Mouse (Mus musculus): ENCODE results near the gene Jag2.

Gene Jag2

DNA sequence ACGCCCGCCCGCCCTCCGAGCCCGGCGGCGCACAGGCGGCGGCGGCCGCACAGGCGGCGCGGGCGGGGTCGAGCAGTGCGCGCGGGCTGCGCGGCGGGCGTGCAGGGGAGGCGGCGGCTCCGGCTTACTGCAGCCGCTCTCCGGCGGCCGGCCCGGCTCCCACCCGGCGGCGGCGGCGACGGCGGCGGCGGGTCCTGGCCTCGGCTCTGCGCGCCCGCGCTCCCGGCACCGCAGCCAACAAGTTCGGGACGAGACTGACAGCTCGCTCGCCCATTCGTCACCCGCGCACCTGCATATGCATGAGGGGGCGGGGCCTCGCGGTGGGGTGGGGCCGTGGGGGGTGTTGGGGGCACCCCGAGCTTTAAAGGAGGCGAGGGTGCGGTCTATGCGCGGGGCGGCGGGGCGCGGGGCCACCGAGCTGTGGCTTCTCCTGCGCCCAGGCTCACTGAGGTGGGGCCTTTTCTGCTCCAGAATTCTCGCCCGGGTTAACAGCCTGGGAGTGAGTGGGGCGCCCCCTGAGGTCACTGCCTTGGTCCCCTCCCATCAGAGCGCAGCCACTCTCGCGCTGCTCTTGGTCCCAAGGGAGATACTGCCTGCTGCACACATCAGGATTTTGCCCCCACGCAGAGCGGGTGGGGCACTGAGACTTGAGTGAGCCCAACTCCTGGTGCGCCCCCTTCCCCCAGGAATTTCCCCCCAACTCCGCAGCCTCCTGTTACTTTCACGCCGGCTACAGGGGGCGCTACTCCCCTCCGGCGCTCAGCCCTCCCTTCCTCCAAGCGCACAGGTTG is at the start of gene Jag2:
TSS of gene Jag2 (minus strand) at position 215 of the 791 bp plus-strand sequence.
- peak; percentile 89 for DNase-seq (ENCODE audit: low read depth, low spot score)

DNA sequence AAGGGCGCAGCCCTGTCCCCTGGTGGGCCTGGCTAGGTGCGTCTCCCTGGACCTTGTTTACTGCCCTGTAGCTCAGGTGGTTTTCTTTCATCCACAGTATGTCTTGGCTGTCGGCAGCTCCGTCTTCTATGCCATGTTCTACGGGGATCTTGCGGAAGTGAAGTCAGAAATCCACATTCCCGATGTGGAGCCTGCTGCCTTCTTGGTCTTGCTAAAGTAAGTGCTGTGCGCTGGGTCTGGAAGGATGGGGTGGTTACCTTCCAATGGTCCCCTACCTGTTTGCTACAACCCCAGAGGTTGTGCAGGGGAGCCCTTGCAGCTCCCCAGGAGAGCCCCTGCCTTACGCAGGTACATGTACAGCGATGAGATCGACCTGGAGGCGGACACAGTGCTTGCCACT is 47.6 kb upstream of the Jag2 start:
- DNase-seq (ENCODE audit: low read depth, low spot score): peak; percentile 59

DNA sequence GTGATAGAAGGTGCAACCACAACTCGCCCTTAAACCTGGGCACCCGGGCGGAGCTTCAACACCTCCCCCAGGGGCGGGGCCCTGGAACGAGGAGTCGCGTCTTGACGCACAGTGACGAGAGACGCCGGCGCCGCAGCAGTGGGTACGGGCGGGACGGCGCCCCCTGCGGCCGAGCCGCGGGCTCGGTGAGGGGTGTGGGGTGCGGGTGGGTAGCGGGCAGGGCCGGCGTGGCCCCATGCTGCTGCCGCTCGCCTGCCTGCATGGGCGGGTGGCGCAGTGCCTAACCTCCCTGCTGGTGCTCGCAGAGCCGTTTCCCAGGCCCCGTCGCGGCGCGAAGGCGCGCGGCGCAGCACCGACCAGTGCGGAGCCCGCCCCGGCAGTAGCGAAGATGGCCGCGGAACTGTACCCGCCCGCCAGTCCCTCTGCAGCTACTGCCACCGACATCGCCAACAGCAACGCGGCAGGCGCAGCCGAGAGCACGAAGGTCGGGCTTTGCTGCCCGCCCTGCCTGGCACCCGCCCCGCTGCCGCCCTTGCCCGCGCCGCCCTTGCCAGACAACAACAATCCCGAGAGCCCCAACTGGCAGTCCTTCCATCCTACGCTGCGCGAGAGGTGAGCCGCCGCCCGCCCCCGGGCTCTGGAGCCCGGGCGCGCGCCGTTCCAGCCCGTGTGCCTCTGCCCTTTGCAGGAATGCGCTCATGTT is 46.9 kb upstream of the Jag2 start, which contains the start of gene Btbd6:
TSS of gene Btbd6 (plus strand) at position 112 of the 703 bp plus-strand sequence.
- DNase-seq (ENCODE audit: low read depth, low spot score): peak; percentile 96

GRCm38 (mm10) chr12:112974736-112975135 is 45.2 kb upstream of the Jag2 start:
- no peak for DNase-seq (ENCODE audit: low read depth, low spot score)

GRCm38 (mm10) chr12:112969616-112970015 is 40.0 kb upstream of the Jag2 start:
- no peak for DNase-seq (ENCODE audit: low read depth, low spot score)

GRCm38 (mm10) chr12:112968943-112969342 is 39.4 kb upstream of the Jag2 start:
- no peak for DNase-seq (ENCODE audit: low read depth, low spot score)

DNA sequence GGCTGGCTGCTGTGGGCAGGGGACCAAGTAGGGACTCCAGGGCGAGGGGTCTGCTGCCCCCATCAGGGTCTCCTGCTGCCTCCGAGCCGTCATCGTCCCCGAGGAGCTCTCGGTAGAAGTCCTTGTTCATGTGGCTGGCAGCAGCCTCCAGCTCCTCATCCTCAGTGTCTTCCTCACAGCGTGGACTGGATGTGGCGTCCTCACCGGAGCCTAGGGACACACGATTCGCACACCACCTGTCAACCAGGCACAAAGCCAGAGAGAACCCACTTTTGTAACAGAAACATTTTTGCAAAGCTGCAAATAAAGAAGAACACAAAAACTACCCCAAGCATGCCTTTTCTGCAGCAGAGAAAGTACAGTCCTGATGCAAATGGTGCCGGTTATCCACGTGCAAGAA is 36.2 kb upstream of the Jag2 start:
- DNase-seq (ENCODE audit: low read depth, low spot score): no peak

GRCm38 (mm10) chr12:112961872-112962271 is 32.3 kb upstream of the Jag2 start:
- DNase-seq (ENCODE audit: low read depth, low spot score): no peak

DNA sequence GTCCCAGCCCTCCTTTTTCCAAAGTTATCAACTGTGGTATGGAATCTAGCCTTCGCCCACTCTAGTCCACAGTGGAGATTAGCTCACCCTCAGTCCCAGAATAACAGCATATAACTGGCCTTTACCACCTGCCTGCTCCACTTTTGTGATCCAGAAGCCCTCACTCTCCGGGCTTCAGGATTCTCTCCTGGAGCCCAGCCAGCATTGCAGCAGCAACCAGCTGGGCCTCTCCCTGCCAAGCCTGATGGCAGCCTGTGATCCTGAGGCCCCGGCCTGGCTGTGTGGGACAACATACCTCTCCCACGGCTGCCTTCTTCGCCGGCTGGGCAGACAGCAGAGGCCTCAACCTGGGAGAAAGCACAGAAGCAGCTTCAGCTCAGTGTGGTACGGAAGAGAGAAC is 31.9 kb upstream of the Jag2 start:
- DNase-seq (ENCODE audit: low read depth, low spot score): peak; percentile 85

DNA sequence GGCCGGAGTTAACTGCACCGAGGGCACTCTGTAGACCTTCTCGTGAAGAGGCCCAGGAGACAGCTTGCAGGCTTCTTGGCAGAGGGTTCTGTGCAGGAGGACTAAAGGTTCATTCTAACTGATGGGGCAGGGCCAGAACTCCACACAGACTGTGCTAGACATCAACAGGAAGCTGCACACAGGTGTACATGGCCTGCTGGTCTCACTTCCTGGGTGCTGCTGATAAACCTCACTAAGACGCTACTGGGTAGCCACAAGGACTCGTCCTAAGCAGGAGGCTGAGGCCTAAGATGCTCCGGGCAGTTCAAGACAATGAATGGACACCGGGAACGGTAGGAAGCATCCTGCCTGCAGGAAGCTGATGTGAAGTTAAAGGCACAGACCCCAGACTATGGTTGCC is 29.8 kb upstream of the Jag2 start:
- no peak for DNase-seq (ENCODE audit: low read depth, low spot score)

DNA sequence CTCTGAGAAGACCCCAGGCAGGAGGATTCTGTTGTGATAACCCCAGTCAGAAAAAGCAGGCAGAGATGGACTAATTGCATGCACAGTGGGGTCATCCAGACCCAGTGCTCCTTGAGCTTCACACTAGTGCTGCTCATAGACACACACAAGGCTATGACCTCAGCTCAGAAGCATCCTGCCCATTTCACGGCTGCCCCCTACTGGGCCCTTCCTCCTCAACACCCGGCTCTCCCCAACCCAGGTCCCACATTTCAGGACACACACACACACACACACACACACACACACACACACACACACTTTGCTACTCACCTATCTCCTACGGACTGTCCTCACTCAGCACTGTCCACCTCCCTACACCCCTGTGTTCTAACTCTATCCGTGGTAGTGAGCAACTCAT is 28.7 kb upstream of the Jag2 start:
- peak; percentile 63 for DNase-seq (ENCODE audit: low read depth, low spot score)

GRCm38 (mm10) chr12:112955800-112956199 is 26.2 kb upstream of the Jag2 start:
- DNase-seq (ENCODE audit: low read depth, low spot score): peak; percentile 84

- DNase-seq (ENCODE audit: low read depth, low spot score): no peak
Measured at GRCm38 (mm10) chr12:112952926-112953565, 23.5 kb upstream of the Jag2 start.

GRCm38 (mm10) chr12:112952433-112952832 is 22.9 kb upstream of the Jag2 start:
- peak; percentile 63 for DNase-seq (ENCODE audit: low read depth, low spot score)

GRCm38 (mm10) chr12:112951150-112951842 is 21.7 kb upstream of the Jag2 start:
- DNase-seq (ENCODE audit: low read depth, low spot score): no peak

- DNase-seq (ENCODE audit: low read depth, low spot score): no peak
Measured at GRCm38 (mm10) chr12:112950761-112951129, 21.2 kb upstream of the Jag2 start.

DNA sequence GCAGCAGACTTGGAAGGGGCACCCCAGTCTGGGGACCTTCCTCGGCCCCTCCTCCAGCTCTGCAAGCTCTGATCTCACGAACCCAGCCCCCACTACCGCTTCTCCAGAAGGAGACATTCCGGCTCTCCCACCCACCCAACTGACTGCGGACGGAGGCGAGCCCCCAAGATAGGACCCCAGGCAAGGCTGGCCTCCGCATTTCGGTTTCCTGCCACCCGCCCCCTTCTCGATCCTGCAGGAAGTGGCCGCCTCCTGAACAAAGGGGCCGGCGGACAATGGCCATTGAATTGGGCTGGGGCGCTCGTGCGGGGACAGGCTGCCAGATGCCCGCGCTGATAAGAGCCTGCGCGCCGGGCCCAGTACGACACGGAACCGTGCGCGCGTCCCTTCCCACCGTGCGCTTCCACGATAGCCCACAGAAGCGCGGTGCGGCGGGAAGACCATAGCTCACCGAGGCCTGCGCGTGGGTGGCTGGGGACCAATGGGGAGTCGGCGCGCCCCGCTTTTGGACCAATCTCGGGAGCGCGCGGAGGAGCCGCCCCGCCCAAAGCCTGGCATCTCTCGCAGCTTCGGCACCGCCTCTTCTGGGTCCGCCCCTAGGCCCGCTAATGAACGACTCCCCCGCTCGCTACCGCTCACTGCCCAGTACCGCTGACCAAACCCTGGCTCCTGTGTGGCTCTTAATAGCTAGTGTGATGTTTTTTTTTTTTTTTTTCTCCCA is 20.6 kb upstream of the Jag2 start:
- DNase-seq (ENCODE audit: low read depth, low spot score): peak; percentile 97

DNA sequence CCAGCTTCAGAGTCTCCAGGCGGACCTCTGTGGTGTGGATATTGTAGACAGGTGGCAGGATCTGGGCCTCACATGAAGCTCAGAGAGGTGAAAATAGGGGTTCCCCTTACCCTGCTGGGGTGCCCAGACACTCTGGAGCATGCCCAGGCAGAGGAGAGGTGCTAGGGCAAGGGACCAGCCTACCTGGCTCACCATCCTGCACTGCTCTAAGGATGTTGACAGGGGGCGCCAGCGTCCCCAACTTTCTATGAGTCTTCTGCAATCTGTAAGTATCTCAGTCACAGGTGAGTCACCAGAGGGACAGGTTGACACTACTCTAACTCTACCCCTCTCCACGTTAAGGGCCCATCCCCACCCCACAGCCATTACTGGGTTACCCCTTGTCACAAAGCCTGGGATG is 17.7 kb upstream of the Jag2 start:
- peak; percentile 69 for DNase-seq (ENCODE audit: low read depth, low spot score)

GRCm38 (mm10) chr12:112943669-112944068 is 14.1 kb upstream of the Jag2 start:
- no peak for DNase-seq (ENCODE audit: low read depth, low spot score)

- DNase-seq (ENCODE audit: low read depth, low spot score): peak; percentile 82
Measured at GRCm38 (mm10) chr12:112941776-112942713, 12.5 kb upstream of the Jag2 start, which contains the start of gene Nudt14. TSS of gene Nudt14 (minus strand) at chr12:112942124.

Measured in brain, adult 2 months (tissue).